In the genomic region with DNA sequence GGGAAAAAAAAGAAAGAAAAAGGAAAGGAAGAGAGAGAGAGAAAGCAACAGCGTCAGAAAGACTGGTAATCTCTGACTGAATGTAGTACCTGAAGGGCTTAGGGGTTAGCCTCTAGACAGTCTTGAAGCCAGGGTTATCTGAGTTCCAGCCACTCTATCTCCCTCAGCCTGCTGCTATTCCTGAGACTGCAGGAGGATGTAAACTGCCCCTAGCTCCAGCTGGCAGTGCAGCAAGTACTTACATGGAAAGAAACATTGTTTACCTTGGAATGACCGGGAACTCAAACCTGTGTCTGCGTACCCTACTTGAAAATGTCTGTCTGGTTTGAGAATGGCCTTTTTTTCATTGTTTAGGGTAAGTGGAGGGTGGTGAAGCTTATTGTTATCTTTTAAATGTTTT, we compare ENCODE assay signal across 26 mouse cellular contexts. TPM values are rescaled to one million over a fixed set of nuclear protein-coding genes. Genes with fewer than 3 reads are reported as not detected.
DNase-seq lines count a peak whose midpoint lies in the region; ATAC-seq and TF ChIP-seq lines count a peak whose summit lies in the region.
"Had no signal": no experiment of that assay in that cellular context is flagged by ENCODE, and none has a peak within 500 bp of the region (broad histone marks: within the 10 kb centered on the region; RNA-seq: fewer than 3 reads in every experiment).

No protein-coding gene starts in this region.

- DNase-seq in heart, embryonic 10.5 days (ENCODE audit: low spot score) = no peak
- no peak for DNase-seq in heart, postnatal 4 days
- no peak for DNase-seq in heart, postnatal 14 days
- DNase-seq in lung, embryonic 14.5 days = no peak
- no peak for DNase-seq in lung, postnatal 14 days
- DNase-seq in testis, postnatal 14 days (ENCODE audit: low spot score) = peak; percentile 27
- no peak for DNase-seq in testis, postnatal 10 days (ENCODE audit: low spot score)
- DNase-seq: adrenal gland, postnatal 14 days; cerebellum, adult 11 months; cerebellum, adult 9-10 months; cerebellum, postnatal 36 days; gastrocnemius, postnatal 36 days; kidney, postnatal 4 days; liver, embryonic 13.5 days; lung, adult 2 months; right cerebral cortex, adult 18-20 months; thymus, postnatal 4 days had no signal

- ATAC-seq in heart, embryonic 15.5 days (replicated peaks; ENCODE audit: insufficient number of reproducible peaks, insufficient read depth, low FRiP score, low read depth) = no peak
- ATAC-seq in lung, embryonic 14.5 days (ENCODE audit: insufficient read depth) = no peak
- ATAC-seq: forebrain, embryonic 14.5 days; inflammation-experienced regulatory T-cells, adult 6 months had no signal

- H3K4me2 ChIP-seq in heart, embryonic 15.5 days = no peak overlapping the region
- no peak overlapping the region for H3K4me2 ChIP-seq in lung, embryonic 14.5 days
- H3K4me2 ChIP-seq: hindbrain, embryonic 15.5 days; liver, embryonic 13.5 days; midbrain, embryonic 12.5 days; neural tube, embryonic 12.5 days had no signal

- 0 out of 2 replicates have a peak, but pooled peaks have one; percentile 11 for TF ChIP-seq CTCF in lung, embryonic 14.5 days (IDR thresholded peaks at IDR 0.05; ENCODE audit: low read depth)

- no peaks in the 10 kb centered on the region for H3K27me3 ChIP-seq in heart, embryonic 10.5 days (ENCODE audit: insufficient read depth, poor library complexity, severe bottlenecking)
- no peaks in the 10 kb centered on the region for H3K27me3 ChIP-seq in heart, embryonic 15.5 days
- no peaks in the 10 kb centered on the region for H3K27me3 ChIP-seq in lung, embryonic 14.5 days (ENCODE audit: insufficient read depth, low read length)
- H3K27me3 ChIP-seq: hindbrain, embryonic 15.5 days; liver, embryonic 13.5 days; midbrain, embryonic 12.5 days; neural tube, embryonic 12.5 days had no signal

- H3K36me3 ChIP-seq in heart, embryonic 10.5 days = no peaks in the 10 kb centered on the region
- H3K36me3 ChIP-seq in heart, embryonic 15.5 days = no peaks in the 10 kb centered on the region
- H3K36me3 ChIP-seq in lung, embryonic 14.5 days (ENCODE audit: insufficient read depth) = no peaks in the 10 kb centered on the region
- H3K36me3 ChIP-seq: hindbrain, embryonic 15.5 days; midbrain, embryonic 12.5 days; neural tube, embryonic 12.5 days had no signal

- H3K9me3 ChIP-seq in heart, embryonic 10.5 days = no peaks in the 10 kb centered on the region
- no peaks in the 10 kb centered on the region for H3K9me3 ChIP-seq in heart, embryonic 15.5 days (replicated peaks)
- no peaks in the 10 kb centered on the region for H3K9me3 ChIP-seq in lung, embryonic 14.5 days (ENCODE audit: low read depth, low read length)
- H3K9me3 ChIP-seq: hindbrain, embryonic 10.5 days; hindbrain, embryonic 15.5 days; liver, embryonic 13.5 days; midbrain, embryonic 12.5 days; neural tube, embryonic 12.5 days had no signal

- intact Hi-C loops in heart, postnatal 14 days (cut with DNase I) = loop anchor here (1.0 to 2.0 kb wide), 2 partner anchors 15 to 34 kb away; no protein-coding TSS in a partner anchor

- H3K27ac ChIP-seq in heart, embryonic 10.5 days = peak overlapping the region; percentile 73; the same call in 1 of the 2 replicates
- peak overlapping the region; percentile 81 for H3K27ac ChIP-seq in heart, embryonic 15.5 days
- H3K27ac ChIP-seq in lung, embryonic 14.5 days (ENCODE audit: low read depth) = no peak overlapping the region
- H3K27ac ChIP-seq: hindbrain, embryonic 10.5 days; hindbrain, embryonic 15.5 days; liver, embryonic 13.5 days; midbrain, embryonic 12.5 days; neural tube, embryonic 12.5 days; stomach, postnatal 0 days had no signal

- whole genome bisulfite sequencing in heart, embryonic 10.5 days = 38% methylated on average over 3 of the region's 3 CpGs
- 22% methylated on average over 3 of the region's 3 CpGs for WGBS in heart, embryonic 15.5 days
- 32% methylated on average over 3 of the region's 3 CpGs for whole genome bisulfite sequencing in lung, embryonic 14.5 days

- H3K9ac ChIP-seq in heart, embryonic 15.5 days = no peak overlapping the region
- H3K9ac ChIP-seq in lung, embryonic 14.5 days = no peak overlapping the region; the same call in 1 of the 2 replicates
- H3K9ac ChIP-seq: hindbrain, embryonic 15.5 days; liver, embryonic 13.5 days; midbrain, embryonic 12.5 days; neural tube, embryonic 12.5 days had no signal

- H3K4me1 ChIP-seq in heart, embryonic 10.5 days = peaks cover 79% of the 10 kb centered on the region
- H3K4me1 ChIP-seq in heart, embryonic 15.5 days (replicated peaks) = peaks cover 75% of the 10 kb centered on the region
- peaks cover 43% of the 10 kb centered on the region for H3K4me1 ChIP-seq in lung, embryonic 14.5 days (ENCODE audit: insufficient read depth)

- no peak overlapping the region for H3K4me3 ChIP-seq in heart, embryonic 10.5 days
- H3K4me3 ChIP-seq in heart, embryonic 15.5 days = no peak overlapping the region
- no peak overlapping the region for H3K4me3 ChIP-seq in lung, embryonic 14.5 days (ENCODE audit: low read depth, low read length)
- H3K4me3 ChIP-seq: hindbrain, embryonic 10.5 days; hindbrain, embryonic 15.5 days; liver, embryonic 13.5 days; midbrain, embryonic 12.5 days; myocyte; neural tube, embryonic 12.5 days had no signal

RNA-seq across cellular contexts. Expression of a gene that starts 22.8 kb away (rescaled TPM):
- 11.5 and 20.1 TPM in 2 replicates for polyA plus RNA-seq in heart, embryonic 10.5 days (2016; fragmentation: Nextera tagmentation; extraction: Ambion mirVana)
- 10 to 100 TPM; 88.8 to 92.1 TPM for total RNA-seq in heart, postnatal 4 days (2021)
- 20.9 and 21.4 TPM in 2 replicates for polyA plus RNA-seq in heart, embryonic 15.5 days (2015; fragmentation: Nextera tagmentation; extraction: Ambion mirVana)
- total RNA-seq in heart, postnatal 14 days (2021) = 10 to 100 TPM; 67.5 to 70.7 TPM
- 15.3 and 17.5 TPM in 2 replicates for polyA plus RNA-seq in lung, embryonic 14.5 days (2014; fragmentation: Nextera tagmentation; extraction: Ambion mirVana)
